Mouse (Mus musculus): ENCODE results near the gene Garnl3.

DNA sequence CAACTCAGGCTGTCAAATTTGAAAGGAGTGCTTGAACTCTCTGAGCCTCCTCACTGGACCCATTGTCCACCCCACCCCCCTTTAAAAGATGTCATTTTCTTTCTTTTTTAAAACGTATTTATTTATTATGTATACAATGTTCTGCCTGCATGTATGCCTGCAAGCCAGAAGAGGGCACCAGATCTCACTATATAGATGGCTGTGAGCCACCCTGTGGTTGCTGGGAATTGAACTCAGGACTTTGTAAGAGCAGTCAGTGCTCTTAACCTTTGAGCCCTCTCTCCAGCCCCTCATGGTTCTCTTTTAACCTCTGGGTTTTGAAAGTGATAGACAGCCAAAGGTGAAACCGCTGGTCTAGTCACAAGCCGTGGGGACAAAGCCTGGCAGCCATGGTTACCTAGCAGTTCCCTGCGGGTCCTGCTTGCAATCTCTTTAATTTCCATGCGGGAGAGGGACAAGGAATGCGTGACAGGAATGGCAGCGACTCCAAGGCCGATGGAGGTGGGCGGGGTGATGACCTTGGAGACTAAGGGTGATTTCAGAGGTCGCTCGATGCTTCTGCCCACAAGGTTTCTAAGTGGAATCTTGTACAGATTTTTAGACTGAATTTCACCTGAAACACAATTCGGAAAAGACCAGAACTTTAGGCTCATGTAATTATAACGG is 141.2 kb downstream of the Garnl3 start:
- TF ChIP-seq CTCF (IDR thresholded peaks at IDR 0.05; ENCODE audit: borderline replicate concordance, control insufficient read depth, extremely low read depth, insufficient read depth, low read length, poor library complexity) (no peak), POLR2A (IDR thresholded peaks at IDR 0.05; ENCODE audit: control insufficient read depth, extremely low read depth, insufficient read depth, low read length, poor library complexity) (no peak)

Data from thymus, adult 2 months (tissue).